Mouse (Mus musculus) CD4-positive helper T cell, adult 2 months (primary cell): ENCODE results near the gene Vmn2r124.
"Not testable (repeated sequence)": the region's sequence is repeated elsewhere in the genome, so short reads cannot be mapped to it uniquely, and the experiment has no call there.

Source experiments
- DNase-seq: peaks from one replicate; pipeline ENCODE4 v3.0.0-alpha.2; 2012; ENCODE audit warnings: low read depth, missing footprints, low spot score

Vmn2r124 gene

DNA sequence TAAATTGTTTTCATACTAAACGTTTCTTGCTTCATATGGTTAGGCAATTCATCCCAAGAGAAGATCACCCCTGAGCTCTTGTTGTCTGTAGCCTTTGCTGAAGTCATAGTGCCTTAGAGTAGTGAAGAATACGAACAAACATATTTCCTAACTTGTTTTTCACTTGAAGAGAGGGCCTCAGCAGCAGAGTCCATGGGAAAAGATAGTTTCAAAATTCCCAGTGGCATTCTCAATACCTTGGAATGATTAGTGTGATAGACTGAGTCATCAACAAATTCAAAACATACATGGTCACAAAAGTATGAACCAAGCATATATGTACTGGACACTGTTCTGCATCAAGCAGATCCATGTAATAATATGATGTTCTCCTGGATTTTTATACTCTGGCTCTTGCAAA is at the start of gene Vmn2r124:
Gene Vmn2r124 (plus strand): TSS at position 301 of the 400 bp plus-strand sequence.
- DNase-seq, result no peak

DNA sequence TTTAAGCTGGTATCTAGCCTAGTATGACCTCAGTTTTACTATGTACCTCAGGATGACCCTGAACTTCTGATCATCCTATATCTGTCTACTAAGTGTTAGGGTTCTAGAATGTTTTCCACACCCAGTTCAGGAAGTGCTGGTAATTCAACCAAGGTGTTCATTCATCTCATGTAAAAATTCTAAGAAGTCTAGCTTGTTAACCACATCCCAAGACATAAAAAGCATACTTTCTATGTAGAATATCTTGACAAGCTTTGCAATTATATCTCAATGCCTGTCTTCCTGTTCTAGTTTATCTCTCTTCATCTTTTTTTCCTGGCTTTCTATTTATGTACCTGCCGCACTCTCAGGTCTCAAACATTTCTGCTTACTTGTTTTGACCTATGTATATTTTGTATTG is 44.5 kb upstream of the Vmn2r124 start:
- peak; percentile 11 for DNase-seq

DNA sequence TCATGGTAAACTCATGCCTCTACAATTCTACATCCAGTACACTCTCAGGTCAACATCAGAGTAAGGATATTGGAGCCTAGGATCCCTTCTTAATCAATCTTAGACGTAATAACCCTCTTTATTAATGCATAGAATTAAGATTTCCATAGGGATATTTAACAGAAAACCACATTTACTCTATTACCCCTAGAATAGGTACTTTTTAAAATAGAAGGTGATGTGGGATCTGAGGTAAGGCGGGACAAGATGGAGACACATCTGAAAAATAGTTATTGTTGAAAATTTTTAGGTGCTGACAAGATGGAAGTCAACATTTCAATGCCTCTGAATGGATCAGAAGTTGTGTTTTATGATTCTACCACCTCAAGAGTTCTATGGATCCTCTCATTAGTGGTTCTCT is 27.8 kb upstream of the Vmn2r124 start, which contains the start of gene Fpr-rs4:
Gene Fpr-rs4 (plus strand): TSS at position 301 of the 400 bp plus-strand sequence.
- no peak for DNase-seq

DNA sequence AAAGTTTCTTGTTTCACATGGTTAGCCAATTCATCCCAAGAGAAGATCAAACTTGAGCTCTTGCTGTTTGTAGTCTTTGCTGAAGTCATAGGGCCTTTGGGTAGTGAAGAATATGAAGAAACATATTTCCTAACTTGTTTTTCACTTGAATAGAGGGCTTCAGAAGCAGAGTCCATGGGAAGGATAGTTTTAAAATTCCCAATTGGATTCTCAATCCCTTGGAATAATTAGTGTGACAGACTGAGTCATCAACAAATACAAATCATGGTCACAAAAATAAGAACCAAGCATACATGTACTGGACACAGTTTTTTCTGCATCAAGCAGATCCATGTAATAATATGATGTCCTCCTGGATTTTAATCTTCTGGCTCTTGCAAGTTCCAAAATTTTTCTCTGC is 35.5 kb downstream of the Vmn2r124 start, which contains the start of gene Vmn2r91:
Gene Vmn2r91 (plus strand): TSS at position 301 of the 400 bp plus-strand sequence.
- not testable (repeated sequence) for DNase-seq

DNA sequence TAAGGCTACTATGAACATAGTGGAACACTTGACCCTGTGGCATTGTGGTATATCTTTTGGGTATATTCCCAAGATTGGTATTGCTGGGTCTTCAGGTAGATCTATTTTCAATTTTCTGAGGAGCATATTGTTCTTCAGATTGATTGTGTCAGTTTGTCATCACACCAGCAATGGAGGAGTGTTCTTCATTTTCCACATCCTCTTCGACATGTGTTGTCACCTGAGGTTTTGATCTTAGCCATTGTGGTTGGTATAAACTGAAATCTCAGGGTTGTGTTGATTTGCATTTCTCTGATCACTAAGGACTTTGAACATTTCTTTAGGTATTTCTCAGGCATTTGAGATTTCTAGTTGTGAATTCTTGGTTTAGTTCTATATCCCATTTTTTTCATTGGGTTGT is 46.4 kb downstream of the Vmn2r124 start:
- DNase-seq, result not testable (repeated sequence)

DNA sequence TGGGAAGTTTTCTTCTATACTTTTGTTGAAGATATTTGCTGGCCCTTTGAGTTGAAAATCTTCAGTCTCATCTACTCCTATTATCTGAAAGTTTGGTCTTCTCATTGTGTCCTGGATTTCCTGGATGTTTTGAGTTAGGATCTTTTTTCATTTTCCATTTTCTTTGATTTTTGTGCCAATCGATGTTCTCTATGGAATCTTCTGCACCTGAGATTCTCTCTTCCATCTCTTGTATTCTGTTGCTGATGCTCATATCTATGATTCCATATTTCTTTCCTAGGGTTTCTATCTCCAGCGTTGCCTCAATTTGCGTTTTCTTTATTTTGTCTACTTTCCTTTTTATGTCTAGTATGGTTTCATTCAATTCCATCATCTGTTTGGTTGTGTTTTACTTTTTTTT is 53.0 kb downstream of the Vmn2r124 start:
- not testable (repeated sequence) for DNase-seq
